Mouse (Mus musculus) lung, adult 2 months (tissue): ENCODE measurements around the gene Fbln1.

Experiments used
- CTCF ChIP-seq: fragments of 200-500 bp; IDR thresholded peaks from 2 replicates; pipeline ENCODE4 v1.5.1; 2011; ENCODE audit warnings: mild to moderate bottlenecking, low read length, control low read depth; ENCODE audit not compliant: insufficient read depth
- POLR2A ChIP-seq: fragments of 200-500 bp; IDR thresholded peaks from 2 replicates; pipeline ENCODE4 v1.6.1; 2011; ENCODE audit warnings: low read depth, mild to moderate bottlenecking, control low read depth, low read length, borderline replicate concordance; ENCODE audit errors: extremely low read depth

DNA sequence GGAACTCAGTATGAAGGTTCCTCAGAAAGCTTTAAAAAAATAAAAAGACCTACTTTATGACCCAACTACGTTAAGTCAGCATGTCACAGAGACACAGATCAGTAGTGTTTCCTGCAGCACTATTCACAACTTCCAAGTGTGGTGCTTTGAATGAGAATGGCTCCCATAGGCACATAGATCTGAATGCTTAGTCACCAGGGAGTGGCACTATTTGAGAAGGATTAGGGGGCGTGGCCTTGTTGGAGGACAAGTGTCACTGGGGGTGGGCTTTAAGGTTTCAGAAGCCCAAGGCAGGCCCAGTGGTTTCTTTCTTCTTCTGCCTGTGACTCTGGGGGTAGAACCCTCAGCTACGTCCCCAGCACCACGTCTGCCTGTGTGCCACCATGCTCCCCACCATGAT is 98.2 kb downstream of the Fbln1 start:
- TF ChIP-seq POLR2A = no peak
- no peak for TF ChIP-seq CTCF
